Mouse (Mus musculus) midbrain, embryonic 16.5 days (tissue): ENCODE data around the gene Gadl1. TPM values are rescaled to one million over a fixed set of nuclear protein-coding genes. Genes with fewer than 3 reads are reported as not detected.

Experiments used
- ATAC-seq: fragments of 200-750 bp; cut with Nextera tagmentation; 2 replicates; pipeline ENCODE4 v1.8.0; 2017; ENCODE audit warnings: moderate TSS enrichment
- H3K27ac ChIP-seq: fragments of 300-500 bp; sonication (generic); 2 replicates; pipeline ENCODE4 v1.5.1; 2014; ENCODE audit warnings: mild to moderate bottlenecking, low read length, mixed read lengths
- H3K27me3 ChIP-seq: fragments of 300-500 bp; sonication (generic); 2 replicates; pipeline ENCODE4 v1.6.1; 2014; ENCODE audit warnings: low read depth, low read length, mixed read lengths; ENCODE audit not compliant: control insufficient read depth, insufficient read depth
- H3K36me3 ChIP-seq: fragments of 300-500 bp; sonication (generic); 2 replicates; pipeline ENCODE4 v1.6.1; 2014; ENCODE audit warnings: mild to moderate bottlenecking, low read length, moderate library complexity, mixed read lengths; ENCODE audit not compliant: control insufficient read depth, insufficient read depth
- H3K4me1 ChIP-seq: fragments of 300-500 bp; sonication (generic); 2 replicates; pipeline ENCODE4 v1.6.1; 2014; ENCODE audit warnings: mild to moderate bottlenecking, low read length, mixed read lengths; ENCODE audit not compliant: control insufficient read depth, insufficient read depth
- H3K4me2 ChIP-seq: fragments of 300-500 bp; sonication (generic); 2 replicates; pipeline ENCODE4 v1.6.1; 2014; ENCODE audit warnings: mild to moderate bottlenecking, low read length, mixed read lengths
- H3K4me3 ChIP-seq: fragments of 300-500 bp; sonication (generic); 2 replicates; pipeline ENCODE4 v1.5.1; 2014; ENCODE audit warnings: low read depth, mild to moderate bottlenecking, low read length, moderate library complexity, mixed read lengths
- H3K9ac ChIP-seq: fragments of 300-500 bp; sonication (generic); 2 replicates; pipeline ENCODE4 v1.6.1; 2014; ENCODE audit warnings: low read depth, low read length, mixed read lengths
- H3K9me3 ChIP-seq: fragments of 300-500 bp; sonication (generic); replicated peaks from 2 replicates; pipeline ENCODE4 v1.6.1; 2014; ENCODE audit warnings: mild to moderate bottlenecking, low read length, mixed read lengths; ENCODE audit not compliant: control insufficient read depth, poor library complexity, severe bottlenecking
- WGBS: fragments of 180-500 bp; shearing (Covaris S2); extraction: QIAGEN DNeasy Blood & Tissue Kit; methylation state at CpG from one replicate; pipeline ENCODE4 v1.1.7; 2014; 5-methylcytosine and 5-hydroxymethylcytosine counted together
- polyA plus RNA-seq: library from polyadenylated mRNA; unstranded; fragments of >200 nt; fragmentation: Nextera tagmentation; extraction: Ambion mirVana; gene quantifications from 2 replicates; pipeline ENCODE4 v1.2.1, GENCODE M21; 2015

Gene Gadl1
- polyA plus RNA-seq, 1 experiment from 2014 or later, result 0.13 TPM

DNA sequence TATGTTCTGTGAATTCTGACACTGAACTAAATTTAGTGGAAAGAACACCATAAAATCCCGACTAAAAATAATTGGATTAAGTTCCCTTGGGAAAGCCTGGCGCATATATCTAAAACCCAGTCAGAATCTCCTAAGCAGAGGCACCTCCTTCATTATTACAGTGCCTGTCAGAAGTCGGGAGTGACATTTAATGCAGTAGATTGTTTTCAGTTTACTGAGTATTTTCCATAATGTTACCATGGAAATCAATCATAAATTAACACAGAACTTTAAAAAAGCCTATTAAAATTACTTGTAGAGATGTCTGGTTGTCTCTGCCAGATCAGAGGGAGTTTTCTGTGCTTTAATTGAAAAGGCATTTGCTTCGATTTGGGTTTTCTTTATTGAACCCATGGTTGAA is 33.2 kb downstream of the Gadl1 start:
- 14% methylated on average over 4 of the region's 4 CpGs for WGBS
- no peak overlapping the region for H3K27ac ChIP-seq

DNA sequence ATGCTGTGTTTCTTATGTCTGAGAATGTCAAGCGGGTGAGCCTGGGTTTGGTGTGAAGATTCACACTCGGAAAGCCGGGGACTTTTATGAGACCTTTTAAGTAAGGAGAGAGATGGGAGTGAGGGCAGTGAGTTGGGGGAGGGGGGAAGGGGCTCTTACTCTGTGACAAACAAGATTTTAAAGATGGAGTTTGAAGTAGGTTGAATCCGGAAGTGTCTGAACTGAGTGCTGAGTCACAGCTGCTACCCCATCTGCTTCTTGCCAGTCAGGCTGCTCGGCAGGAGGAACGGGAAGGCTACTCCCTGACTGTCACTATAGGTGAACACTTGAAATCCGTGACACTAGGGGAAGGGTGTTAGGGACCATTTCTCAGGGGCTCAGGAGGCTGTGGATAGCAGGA is 33.7 kb downstream of the Gadl1 start:
- Histone ChIP-seq H3K4me3 (no peak overlapping the region), H3K27ac (no peak overlapping the region), H3K4me1 (peaks cover 11% of the 10 kb centered on the region; the same call in 1 of the 2 replicates), H3K9ac (no peak overlapping the region), H3K4me2 (no peak overlapping the region), H3K36me3 (no peaks in the 10 kb centered on the region), H3K9me3 (no peaks in the 10 kb centered on the region), H3K27me3 (no peaks in the 10 kb centered on the region)
- WGBS, result 17% methylated on average over 7 of the region's 7 CpGs
- no peak; the same call in 1 of the 2 replicates for ATAC-seq

More for the DNA sequence above, 33.2 kb downstream of the Gadl1 start:
- no peak overlapping the region for H3K4me3 ChIP-seq
- H3K4me1 ChIP-seq, result peaks cover 11% of the 10 kb centered on the region; the same call in 1 of the 2 replicates
- H3K9me3 ChIP-seq, result no peaks in the 10 kb centered on the region
- no peak overlapping the region for H3K9ac ChIP-seq
- H3K27me3 ChIP-seq, result no peaks in the 10 kb centered on the region
- no peak; the same call in 1 of the 2 replicates for ATAC-seq
- H3K36me3 ChIP-seq, result no peaks in the 10 kb centered on the region
- no peak overlapping the region for H3K4me2 ChIP-seq

DNA sequence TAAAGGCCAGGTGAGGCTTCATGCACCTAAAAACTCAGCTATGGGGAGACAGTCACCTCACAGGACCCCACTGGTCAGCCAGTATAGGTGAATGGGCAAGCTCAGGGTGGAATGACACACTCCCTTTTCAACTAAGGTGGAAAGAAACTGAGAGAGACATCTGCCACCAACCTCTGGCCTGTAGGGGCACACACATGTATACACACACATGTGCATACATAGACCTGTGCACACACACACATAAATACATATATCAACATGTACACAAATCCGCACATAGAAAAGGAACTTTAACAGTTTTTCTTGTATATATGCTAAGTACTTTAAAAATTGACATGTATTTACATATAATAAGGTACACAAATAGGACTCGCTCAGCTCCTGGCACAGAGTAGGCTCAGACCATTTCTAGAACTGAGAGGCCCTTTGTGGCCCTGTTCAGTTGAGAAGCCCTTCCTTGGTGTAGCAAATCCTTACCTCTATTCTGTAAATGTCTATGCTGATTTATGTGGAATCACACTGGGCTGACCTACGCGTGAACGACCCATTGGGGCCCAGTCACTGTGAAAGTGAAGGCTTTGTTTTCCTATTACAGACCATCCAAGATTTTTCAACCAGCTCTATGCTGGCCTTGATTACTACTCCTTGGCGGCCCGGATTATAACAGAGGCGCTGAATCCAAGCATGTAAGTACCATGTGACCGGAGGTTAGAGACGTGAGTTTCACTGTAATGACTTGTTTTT is 34.5 kb downstream of the Gadl1 start:
- H3K4me1 ChIP-seq, result peaks cover 11% of the 10 kb centered on the region; the same call in 1 of the 2 replicates
- no peaks in the 10 kb centered on the region for H3K36me3 ChIP-seq
- H3K27ac ChIP-seq, result no peak overlapping the region
- H3K9me3 ChIP-seq, result no peaks in the 10 kb centered on the region
- H3K9ac ChIP-seq, result no peak overlapping the region
- WGBS, result 69% methylated on average over 10 of the region's 10 CpGs
- H3K27me3 ChIP-seq, result no peaks in the 10 kb centered on the region
- no peak for ATAC-seq
- no peak overlapping the region for H3K4me3 ChIP-seq
- H3K4me2 ChIP-seq, result no peak overlapping the region

DNA sequence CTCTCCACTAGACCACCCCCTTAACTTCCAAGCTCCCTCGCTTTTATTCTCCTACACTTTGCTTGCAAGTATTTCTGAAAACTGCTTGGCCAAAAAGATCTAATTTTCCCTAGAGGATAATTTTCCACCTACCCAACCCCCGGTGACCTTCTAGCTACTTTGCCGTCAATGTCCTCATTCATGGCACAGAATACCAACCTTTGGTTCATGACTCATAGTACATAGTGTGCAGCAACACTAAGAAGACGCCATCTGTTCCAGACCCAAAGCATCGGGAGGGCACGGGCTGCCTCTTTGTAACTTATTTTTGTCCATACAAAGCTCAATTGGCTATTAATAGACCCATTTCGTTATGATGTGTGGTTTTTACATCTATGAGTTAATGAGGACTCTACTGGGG is 55.8 kb downstream of the Gadl1 start:
- H3K9ac ChIP-seq, result no peak overlapping the region
- H3K9me3 ChIP-seq, result no peaks in the 10 kb centered on the region
- no peak overlapping the region for H3K4me2 ChIP-seq
- H3K4me1 ChIP-seq, result no peaks in the 10 kb centered on the region
- no peak for ATAC-seq
- H3K27ac ChIP-seq, result no peak overlapping the region
- H3K27me3 ChIP-seq, result no peaks in the 10 kb centered on the region
- WGBS, result 87% methylated on average over 7 of the region's 7 CpGs
- H3K4me3 ChIP-seq, result no peak overlapping the region
- no peaks in the 10 kb centered on the region for H3K36me3 ChIP-seq

DNA sequence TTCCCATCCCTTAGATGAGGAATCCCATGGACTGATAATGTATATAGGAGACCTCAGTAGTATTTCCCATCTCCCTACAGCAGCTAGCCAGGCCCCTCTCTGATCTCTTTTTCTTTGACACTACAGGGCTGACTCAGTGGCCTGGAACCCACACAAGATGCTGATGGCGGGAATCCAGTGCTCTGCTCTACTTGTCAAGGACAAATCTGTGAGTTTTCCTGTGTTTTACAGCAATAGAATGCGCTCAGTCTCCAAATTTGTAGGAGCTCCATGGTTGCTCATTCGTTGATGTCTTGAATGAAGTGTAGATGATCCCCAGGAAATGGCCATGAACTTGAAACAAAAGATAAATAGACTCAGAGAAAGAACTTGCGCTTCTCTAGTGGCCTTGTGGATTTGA is 56.9 kb downstream of the Gadl1 start:
- H3K9ac ChIP-seq, result no peak overlapping the region
- no peak overlapping the region for H3K4me2 ChIP-seq
- ATAC-seq, result no peak
- H3K36me3 ChIP-seq, result no peaks in the 10 kb centered on the region
- H3K4me1 ChIP-seq, result no peaks in the 10 kb centered on the region
- H3K4me3 ChIP-seq, result no peak overlapping the region
- 89% methylated on average over 4 of the region's 4 CpGs for WGBS
- H3K9me3 ChIP-seq, result no peaks in the 10 kb centered on the region
- no peaks in the 10 kb centered on the region for H3K27me3 ChIP-seq
- H3K27ac ChIP-seq, result no peak overlapping the region

DNA sequence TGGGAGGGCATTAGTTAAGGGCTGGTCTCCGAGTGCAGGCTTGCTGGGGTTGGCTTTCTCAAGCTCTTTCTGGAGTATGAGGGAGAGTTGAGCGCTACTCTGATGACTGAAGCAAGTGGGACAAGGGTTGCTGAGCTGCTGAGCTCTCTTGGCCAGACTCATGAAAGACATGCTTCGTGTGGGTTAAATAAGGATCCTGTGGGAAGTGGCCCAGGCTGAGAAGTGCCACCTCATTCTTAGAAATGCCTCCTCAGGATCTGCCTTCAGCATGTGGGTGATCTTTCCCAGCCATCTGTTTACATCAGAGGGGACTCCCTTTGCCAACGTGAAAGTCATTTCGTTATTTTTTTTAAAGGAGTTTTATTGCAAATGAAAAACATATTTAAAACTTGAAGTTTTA is 57.5 kb downstream of the Gadl1 start:
- Histone ChIP-seq H3K4me3 (no peak overlapping the region), H3K9me3 (no peaks in the 10 kb centered on the region), H3K9ac (no peak overlapping the region), H3K27me3 (no peaks in the 10 kb centered on the region), H3K36me3 (no peaks in the 10 kb centered on the region), H3K27ac (no peak overlapping the region), H3K4me1 (no peaks in the 10 kb centered on the region), H3K4me2 (no peak overlapping the region)
- 90% methylated on average over 5 of the region's 5 CpGs for WGBS
- no peak for ATAC-seq

DNA sequence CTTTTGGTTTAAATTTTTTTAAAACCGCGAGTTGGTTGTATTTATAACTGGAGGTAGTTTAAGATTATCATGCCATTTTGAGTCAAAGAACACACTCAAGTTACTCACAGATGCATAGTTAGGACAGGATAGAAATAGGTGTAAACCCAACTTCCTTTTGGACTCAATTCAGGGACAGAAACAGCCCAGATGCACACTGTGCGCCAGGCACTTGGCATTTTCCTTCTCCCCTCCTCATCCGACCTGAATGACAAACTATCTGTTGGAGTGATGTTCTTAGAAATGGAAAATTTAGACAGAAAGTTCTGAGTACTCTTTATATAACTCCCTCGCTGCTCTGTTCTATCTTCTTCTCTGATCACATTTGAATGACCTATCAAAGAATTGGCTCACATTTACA is 58.4 kb downstream of the Gadl1 start:
- Histone ChIP-seq H3K27me3 (no peaks in the 10 kb centered on the region), H3K4me1 (no peaks in the 10 kb centered on the region), H3K4me2 (no peak overlapping the region), H3K9ac (no peak overlapping the region), H3K36me3 (no peaks in the 10 kb centered on the region), H3K4me3 (no peak overlapping the region), H3K9me3 (no peaks in the 10 kb centered on the region), H3K27ac (no peak overlapping the region)
- ATAC-seq, result no peak
- WGBS, result 95% methylated on average over 5 of the region's 5 CpGs

DNA sequence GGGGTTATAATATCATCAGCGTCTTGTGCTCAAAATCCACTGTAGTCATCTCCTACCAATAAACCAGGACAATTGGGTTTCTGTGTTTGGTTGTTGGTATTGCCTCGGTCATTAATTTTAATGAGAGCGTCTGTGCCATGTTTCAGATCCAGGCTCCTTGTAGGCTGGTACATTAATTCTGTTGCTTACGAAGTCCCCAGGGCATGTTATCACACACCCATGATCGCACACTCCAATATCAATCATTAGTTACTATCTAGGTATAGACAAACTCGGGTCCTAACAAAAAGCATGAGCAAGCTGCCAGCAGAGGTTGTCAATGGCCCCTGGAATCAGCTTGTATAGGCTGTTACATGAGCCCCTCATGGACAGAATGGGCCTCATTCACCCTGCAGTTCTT is 67.6 kb downstream of the Gadl1 start:
- H3K4me2 ChIP-seq, result no peak overlapping the region
- H3K36me3 ChIP-seq, result no peaks in the 10 kb centered on the region
- 80% methylated on average over 6 of the region's 6 CpGs for WGBS
- H3K27ac ChIP-seq, result no peak overlapping the region
- 0 out of 2 replicates have a peak, but pooled peaks cover 2% of the 10 kb centered on the region for H3K4me1 ChIP-seq
- H3K4me3 ChIP-seq, result no peak overlapping the region
- H3K9ac ChIP-seq, result no peak overlapping the region
- ATAC-seq, result no peak
- H3K27me3 ChIP-seq, result no peaks in the 10 kb centered on the region
- H3K9me3 ChIP-seq, result no peaks in the 10 kb centered on the region

DNA sequence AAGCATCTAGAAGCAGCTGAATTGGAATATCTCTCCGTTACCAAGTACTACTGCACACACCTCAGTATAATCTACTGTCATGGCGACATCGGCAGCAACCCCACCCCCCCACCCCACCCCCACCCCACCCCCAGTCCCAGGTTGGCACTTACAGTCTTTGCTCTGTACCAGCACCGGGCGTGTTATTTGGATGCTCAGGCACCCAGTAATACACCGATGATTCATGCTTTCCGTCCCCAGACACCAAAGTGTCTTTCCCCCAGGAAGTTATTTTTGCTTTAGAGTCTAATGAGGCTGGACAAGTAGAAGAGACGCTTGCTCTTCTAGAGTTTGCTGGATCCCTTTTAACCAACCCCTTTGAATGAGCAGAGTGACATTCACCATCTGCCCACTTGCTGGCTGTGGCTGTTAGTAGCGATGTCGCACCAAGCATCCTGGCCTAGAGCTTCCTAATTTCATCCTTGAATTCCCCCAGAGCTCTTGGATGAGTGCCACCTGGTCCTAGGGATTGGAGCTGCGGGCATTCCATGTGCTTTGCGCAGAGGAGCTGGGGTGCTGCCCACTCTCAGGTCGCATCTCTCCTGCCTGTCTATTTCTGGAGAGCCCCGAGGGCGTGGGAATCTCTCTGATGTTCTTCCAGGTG is 68.5 kb downstream of the Gadl1 start:
- Histone ChIP-seq H3K4me1 (0 out of 2 replicates have a peak, but pooled peaks cover 2% of the 10 kb centered on the region), H3K36me3 (no peaks in the 10 kb centered on the region), H3K27ac (no peak overlapping the region), H3K4me2 (no peak overlapping the region), H3K9ac (no peak overlapping the region), H3K9me3 (no peaks in the 10 kb centered on the region), H3K4me3 (no peak overlapping the region), H3K27me3 (no peaks in the 10 kb centered on the region)
- no peak for ATAC-seq
- 78% methylated on average over 15 of the region's 15 CpGs for WGBS
